Mouse (Mus musculus): ENCODE results near the gene 4930519G04Rik.
A peak's percentile ranks its signal among the peaks of the same experiment; 100 is the strongest.
"Not testable (repeated sequence)": the region's sequence is repeated elsewhere in the genome, so short reads cannot be mapped to it uniquely, and the experiment has no call there.

4930519G04Rik gene

GRCm38 (mm10) chr5:114853364-114853763 is at the start of gene 4930519G04Rik:
TSS of gene 4930519G04Rik (plus strand) at chr5:114853664.
- not testable (repeated sequence) for DNase-seq

GRCm38 (mm10) chr5:114804335-114804734 is 49.1 kb upstream of the 4930519G04Rik start:
- no peak for DNase-seq

- DNase-seq: peak; percentile 58
These were observed 48.5 kb upstream of the 4930519G04Rik start for GRCm38 (mm10) chr5:114804958-114805357.

- no peak for DNase-seq
These were observed 47.8 kb upstream of the 4930519G04Rik start for GRCm38 (mm10) chr5:114805436-114806350.

GRCm38 (mm10) chr5:114806636-114807035 is 46.8 kb upstream of the 4930519G04Rik start:
- no peak for DNase-seq

GRCm38 (mm10) chr5:114807063-114807462 is 46.4 kb upstream of the 4930519G04Rik start:
- DNase-seq: no peak

GRCm38 (mm10) chr5:114807468-114807867 is 46.0 kb upstream of the 4930519G04Rik start:
- DNase-seq: no peak

GRCm38 (mm10) chr5:114807893-114808292 is 45.6 kb upstream of the 4930519G04Rik start:
- DNase-seq: no peak

- DNase-seq: no peak
These were observed 45.1 kb upstream of the 4930519G04Rik start for GRCm38 (mm10) chr5:114808385-114808784.

- DNase-seq: no peak
These were observed 44.2 kb upstream of the 4930519G04Rik start for GRCm38 (mm10) chr5:114809181-114809756.

GRCm38 (mm10) chr5:114809826-114810225 is 43.6 kb upstream of the 4930519G04Rik start:
- no peak for DNase-seq

- DNase-seq: peak; percentile 89
These were observed 39.8 kb upstream of the 4930519G04Rik start for GRCm38 (mm10) chr5:114813525-114814181.

- no peak for DNase-seq
These were observed 36.9 kb upstream of the 4930519G04Rik start for GRCm38 (mm10) chr5:114816599-114816998.

- DNase-seq: no peak
These were observed 35.3 kb upstream of the 4930519G04Rik start for GRCm38 (mm10) chr5:114818124-114818523.

- peak; percentile 65 for DNase-seq
These were observed 30.4 kb upstream of the 4930519G04Rik start, which contains the start of gene 1500011B03Rik for GRCm38 (mm10) chr5:114822796-114823688. TSS of gene 1500011B03Rik (minus strand) at chr5:114823468.

- DNase-seq: no peak
These were observed 29.3 kb upstream of the 4930519G04Rik start for GRCm38 (mm10) chr5:114824197-114824596.

- DNase-seq: peak; percentile 65
These were observed 27.3 kb upstream of the 4930519G04Rik start for GRCm38 (mm10) chr5:114825978-114826691.

- no peak for DNase-seq
These were observed 26.0 kb upstream of the 4930519G04Rik start for GRCm38 (mm10) chr5:114827427-114827826.

GRCm38 (mm10) chr5:114829740-114830139 is 23.7 kb upstream of the 4930519G04Rik start:
- no peak for DNase-seq

GRCm38 (mm10) chr5:114836886-114837285 is 16.6 kb upstream of the 4930519G04Rik start:
- no peak for DNase-seq

- not testable (repeated sequence) for DNase-seq
These were observed 13.0 kb upstream of the 4930519G04Rik start for GRCm38 (mm10) chr5:114840481-114840880.

- DNase-seq: not testable (repeated sequence)
These were observed 11.3 kb upstream of the 4930519G04Rik start for GRCm38 (mm10) chr5:114842155-114842554.
